Mouse (Mus musculus): ENCODE results near the gene Amy2a2. TPM values are rescaled to one million over a fixed set of nuclear protein-coding genes. Genes with fewer than 3 reads are reported as not detected.
"Not testable (repeated sequence)": the region's sequence is repeated elsewhere in the genome, so short reads cannot be mapped to it uniquely, and the experiment has no call there.

Amy2a2 gene
- polyA plus RNA-seq (2015; fragmentation: Nextera tagmentation; extraction: Ambion mirVana) = not detected in 2 replicates

- ATAC-seq (ENCODE audit: insufficient number of reproducible peaks, insufficient read depth, low FRiP score, low TSS enrichment, low read depth); H3K4me1 ChIP-seq; H3K27ac ChIP-seq; H3K36me3 ChIP-seq; H3K4me3 ChIP-seq; H3K27me3 ChIP-seq; H3K4me2 ChIP-seq; H3K9me3 ChIP-seq; H3K9ac ChIP-seq: not testable (repeated sequence)
- no CpG with 5 or more reads among the region's 4 CpGs for WGBS
Observed at GRCm38 (mm10) chr3:113356558-113356957, at the start of gene Amy2a2. TSS of gene Amy2a2 (minus strand) at chr3:113356658.

- H3K4me2 ChIP-seq; H3K4me3 ChIP-seq; H3K27ac ChIP-seq; H3K4me1 ChIP-seq; H3K9ac ChIP-seq; H3K9me3 ChIP-seq; ATAC-seq (ENCODE audit: insufficient number of reproducible peaks, insufficient read depth, low FRiP score, low TSS enrichment, low read depth); H3K36me3 ChIP-seq; H3K27me3 ChIP-seq: not testable (repeated sequence)
Observed at GRCm38 (mm10) chr3:113345484-113345883, 11.0 kb downstream of the Amy2a2 start.

- H3K27ac ChIP-seq; H3K27me3 ChIP-seq; H3K4me2 ChIP-seq; H3K36me3 ChIP-seq; H3K4me3 ChIP-seq; ATAC-seq (ENCODE audit: insufficient number of reproducible peaks, insufficient read depth, low FRiP score, low TSS enrichment, low read depth); H3K4me1 ChIP-seq; H3K9ac ChIP-seq; H3K9me3 ChIP-seq: not testable (repeated sequence)
- WGBS = no CpG with 5 or more reads among the region's 4 CpGs
Observed at GRCm38 (mm10) chr3:113323952-113324351, 32.5 kb downstream of the Amy2a2 start, which contains the start of gene Amy2a3. TSS of gene Amy2a3 (minus strand) at chr3:113324052.

- WGBS = no CpG with 5 or more reads among the region's 3 CpGs
- not testable (repeated sequence) for H3K9me3 ChIP-seq, H3K4me2 ChIP-seq, H3K27me3 ChIP-seq, H3K4me3 ChIP-seq, H3K4me1 ChIP-seq, H3K9ac ChIP-seq, H3K36me3 ChIP-seq, H3K27ac ChIP-seq
- 0 out of 2 replicates have a peak, but pooled peaks have one; percentile 20 for ATAC-seq (ENCODE audit: insufficient number of reproducible peaks, insufficient read depth, low FRiP score, low TSS enrichment, low read depth)
Observed at GRCm38 (mm10) chr3:113312937-113313336, 43.5 kb downstream of the Amy2a2 start.

Other genes with a start within 250 kb of the Amy2a2 start
- gene Amy2a5, start 97.8 kb downstream of the Amy2a2 start, polyA plus RNA-seq (2015; fragmentation: Nextera tagmentation; extraction: Ambion mirVana) = 0.51 TPM in 1 of 2 replicates, not detected in the other
- not detected in 2 replicates for gene Amy2a4, start 65.2 kb downstream of the Amy2a2 start, polyA plus RNA-seq (2015; fragmentation: Nextera tagmentation; extraction: Ambion mirVana)
- gene Amy2a3, start 32.6 kb downstream of the Amy2a2 start, polyA plus RNA-seq (2015; fragmentation: Nextera tagmentation; extraction: Ambion mirVana) = not detected in 2 replicates
- gene Amy2a1, start 175.8 kb upstream of the Amy2a2 start, polyA plus RNA-seq (2015; fragmentation: Nextera tagmentation; extraction: Ambion mirVana) = 1.6 TPM in 1 of 2 replicates, not detected in the other

Measured in embryonic facial prominence, embryonic 13.5 days (tissue).